Mouse (Mus musculus): ENCODE data around the gene Tspan11. TPM values are rescaled to one million over a fixed set of nuclear protein-coding genes. Genes with fewer than 3 reads are reported as not detected.
A peak's percentile ranks its signal among the peaks of the same experiment; 100 is the strongest.

The Tspan11 gene
- polyA plus RNA-seq, 2 experiments: 18.5 to 19.8 TPM

- Histone ChIP-seq H3K4me3 (replicated peaks; ENCODE audit: low read length) (no peak overlapping the region), H3K4me1 (ENCODE audit: control insufficient read depth, insufficient read depth, low read length) (peaks cover 11% of the 10 kb centered on the region), H3K4me2 (replicated peaks; ENCODE audit: low read depth, low read length, severe bottlenecking) (no peak overlapping the region), H3K27ac (replicated peaks; ENCODE audit: low read depth, low read length) (no peak overlapping the region), H3K27me3 (ENCODE audit: control insufficient read depth, insufficient read depth, low read length) (no peaks in the 10 kb centered on the region), H3K9ac (ENCODE audit: low read depth, low read length, severe bottlenecking) (no peak overlapping the region), H3K36me3 (ENCODE audit: control insufficient read depth, insufficient read depth, low read length) (peaks cover 19% of the 10 kb centered on the region), H3K9me3 (ENCODE audit: control insufficient read depth, low read length) (no peaks in the 10 kb centered on the region)
- DNase-seq (ENCODE audit: low spot score): no peak
- TF ChIP-seq POLR2A (IDR thresholded peaks at IDR 0.05; ENCODE audit: borderline replicate concordance, extremely low read depth, insufficient read depth, insufficient read length): no peak
- ATAC-seq (ENCODE audit: low FRiP score, low read depth): no peak
- WGBS: 73% methylated on average over 7 of the region's 7 CpGs
Observed at GRCm38 (mm10) chr6:127969709-127970108, 82.3 kb downstream of the Tspan11 start.

GRCm38 (mm10) chr6:127970120-127970519 is 82.7 kb downstream of the Tspan11 start:
- no peaks in the 10 kb centered on the region for H3K9me3 ChIP-seq (ENCODE audit: control insufficient read depth, low read length)
- TF ChIP-seq POLR2A (IDR thresholded peaks at IDR 0.05; ENCODE audit: borderline replicate concordance, extremely low read depth, insufficient read depth, insufficient read length): no peak
- WGBS: 7% methylated on average over 7 of the region's 7 CpGs
- H3K27ac ChIP-seq (replicated peaks; ENCODE audit: low read depth, low read length): no peak overlapping the region
- H3K4me1 ChIP-seq (ENCODE audit: control insufficient read depth, insufficient read depth, low read length): peaks cover 11% of the 10 kb centered on the region
- H3K4me3 ChIP-seq (replicated peaks; ENCODE audit: low read length): no peak overlapping the region
- no peak overlapping the region for H3K9ac ChIP-seq (ENCODE audit: low read depth, low read length, severe bottlenecking)
- ATAC-seq (ENCODE audit: low FRiP score, low read depth) (peak; percentile 39; the same call in 1 of the 2 replicates), DNase-seq (ENCODE audit: low spot score) (peak; percentile 75)
- no peaks in the 10 kb centered on the region for H3K27me3 ChIP-seq (ENCODE audit: control insufficient read depth, insufficient read depth, low read length)
- H3K4me2 ChIP-seq (replicated peaks; ENCODE audit: low read depth, low read length, severe bottlenecking): no peak overlapping the region
- peaks cover 15% of the 10 kb centered on the region for H3K36me3 ChIP-seq (ENCODE audit: control insufficient read depth, insufficient read depth, low read length)

- no peak for TF ChIP-seq POLR2A (IDR thresholded peaks at IDR 0.05; ENCODE audit: borderline replicate concordance, extremely low read depth, insufficient read depth, insufficient read length)
- Histone ChIP-seq H3K9ac (ENCODE audit: low read depth, low read length, severe bottlenecking) (no peak overlapping the region), H3K4me2 (replicated peaks; ENCODE audit: low read depth, low read length, severe bottlenecking) (no peak overlapping the region), H3K27me3 (ENCODE audit: control insufficient read depth, insufficient read depth, low read length) (no peaks in the 10 kb centered on the region), H3K36me3 (ENCODE audit: control insufficient read depth, insufficient read depth, low read length) (peaks cover 9% of the 10 kb centered on the region; the same call in 1 of the 2 replicates), H3K4me1 (ENCODE audit: control insufficient read depth, insufficient read depth, low read length) (peaks cover 11% of the 10 kb centered on the region), H3K9me3 (ENCODE audit: control insufficient read depth, low read length) (no peaks in the 10 kb centered on the region), H3K4me3 (replicated peaks; ENCODE audit: low read length) (no peak overlapping the region), H3K27ac (replicated peaks; ENCODE audit: low read depth, low read length) (no peak overlapping the region)
- DNase-seq (ENCODE audit: low spot score): no peak
- no peak for ATAC-seq (ENCODE audit: low FRiP score, low read depth)
- 73% methylated on average over 5 of the region's 5 CpGs for WGBS
Observed at GRCm38 (mm10) chr6:127970848-127971247, 83.5 kb downstream of the Tspan11 start.

GRCm38 (mm10) chr6:127971931-127972330 is 84.5 kb downstream of the Tspan11 start:
- Histone ChIP-seq H3K27me3 (ENCODE audit: control insufficient read depth, insufficient read depth, low read length) (no peaks in the 10 kb centered on the region), H3K4me2 (replicated peaks; ENCODE audit: low read depth, low read length, severe bottlenecking) (no peak overlapping the region), H3K9me3 (ENCODE audit: control insufficient read depth, low read length) (no peaks in the 10 kb centered on the region), H3K27ac (replicated peaks; ENCODE audit: low read depth, low read length) (no peak overlapping the region), H3K9ac (ENCODE audit: low read depth, low read length, severe bottlenecking) (no peak overlapping the region), H3K36me3 (ENCODE audit: control insufficient read depth, insufficient read depth, low read length) (no peaks in the 10 kb centered on the region; the same call in 1 of the 2 replicates), H3K4me3 (replicated peaks; ENCODE audit: low read length) (no peak overlapping the region), H3K4me1 (ENCODE audit: control insufficient read depth, insufficient read depth, low read length) (peaks cover 11% of the 10 kb centered on the region)
- ATAC-seq (ENCODE audit: low FRiP score, low read depth) (no peak), DNase-seq (ENCODE audit: low spot score) (no peak)
- no peak for TF ChIP-seq POLR2A (IDR thresholded peaks at IDR 0.05; ENCODE audit: borderline replicate concordance, extremely low read depth, insufficient read depth, insufficient read length)
- 83% methylated on average over 5 of the region's 5 CpGs for WGBS

- no peaks in the 10 kb centered on the region for H3K9me3 ChIP-seq (ENCODE audit: control insufficient read depth, low read length)
- peaks cover 12% of the 10 kb centered on the region for H3K4me1 ChIP-seq (ENCODE audit: control insufficient read depth, insufficient read depth, low read length)
- H3K36me3 ChIP-seq (ENCODE audit: control insufficient read depth, insufficient read depth, low read length): no peaks in the 10 kb centered on the region
- ATAC-seq (ENCODE audit: low FRiP score, low read depth) (no peak), DNase-seq (ENCODE audit: low spot score) (no peak)
- no peak overlapping the region for H3K4me2 ChIP-seq (replicated peaks; ENCODE audit: low read depth, low read length, severe bottlenecking)
- 34% methylated on average over 6 of the region's 6 CpGs for WGBS
- H3K9ac ChIP-seq (ENCODE audit: low read depth, low read length, severe bottlenecking): no peak overlapping the region
- no peak overlapping the region; the same call in 1 of the 2 replicates for H3K27ac ChIP-seq (replicated peaks; ENCODE audit: low read depth, low read length)
- TF ChIP-seq POLR2A (IDR thresholded peaks at IDR 0.05; ENCODE audit: borderline replicate concordance, extremely low read depth, insufficient read depth, insufficient read length): no peak
- H3K4me3 ChIP-seq (replicated peaks; ENCODE audit: low read length): no peak overlapping the region
- H3K27me3 ChIP-seq (ENCODE audit: control insufficient read depth, insufficient read depth, low read length): no peaks in the 10 kb centered on the region
Observed at GRCm38 (mm10) chr6:127973553-127973952, 86.2 kb downstream of the Tspan11 start.

- no peak overlapping the region for H3K4me3 ChIP-seq (replicated peaks; ENCODE audit: low read length)
- H3K9me3 ChIP-seq (ENCODE audit: control insufficient read depth, low read length): no peaks in the 10 kb centered on the region
- peaks cover 16% of the 10 kb centered on the region for H3K4me1 ChIP-seq (ENCODE audit: control insufficient read depth, insufficient read depth, low read length)
- H3K36me3 ChIP-seq (ENCODE audit: control insufficient read depth, insufficient read depth, low read length): no peaks in the 10 kb centered on the region
- H3K9ac ChIP-seq (ENCODE audit: low read depth, low read length, severe bottlenecking): no peak overlapping the region
- no peak overlapping the region for H3K4me2 ChIP-seq (replicated peaks; ENCODE audit: low read depth, low read length, severe bottlenecking)
- DNase-seq (ENCODE audit: low spot score) (no peak), ATAC-seq (ENCODE audit: low FRiP score, low read depth) (peak; percentile 20; the same call in 1 of the 2 replicates)
- TF ChIP-seq POLR2A (IDR thresholded peaks at IDR 0.05; ENCODE audit: borderline replicate concordance, extremely low read depth, insufficient read depth, insufficient read length): no peak
- 19% methylated on average over 9 of the region's 9 CpGs for WGBS
- H3K27me3 ChIP-seq (ENCODE audit: control insufficient read depth, insufficient read depth, low read length): no peaks in the 10 kb centered on the region
- no peak overlapping the region; the same call in 1 of the 2 replicates for H3K27ac ChIP-seq (replicated peaks; ENCODE audit: low read depth, low read length)
Observed at GRCm38 (mm10) chr6:127974000-127974399, 86.6 kb downstream of the Tspan11 start.

Data from limb, embryonic 14.5 days (tissue).